Mouse (Mus musculus) left cerebral cortex, postnatal 10 days (tissue): ENCODE data around the gene Pgrmc1. TPM values are rescaled to one million over a fixed set of nuclear protein-coding genes. Genes with fewer than 3 reads are reported as not detected.
A peak's percentile ranks its signal among the peaks of the same experiment; 100 is the strongest.
"Not testable (repeated sequence)": the region's sequence is repeated elsewhere in the genome, so short reads cannot be mapped to it uniquely, and the experiment has no call there.

Experiments
- DNase-seq, 2 experiments: peaks; one replicate each; pipeline ENCODE4 v3.0.0; 2021 to 2022; ENCODE audit warnings: low spot score in 2 of 2, mixed read lengths in 1 of 2; ENCODE audit errors: extremely low spot score in 1 of 2
- intact Hi-C: fragments of 180-260 bp; cut with DNase I; formaldehyde crosslinking; loops from one replicate; pipeline ENCODE4 v1.15.1; 2025
- total RNA-seq, 2 experiments: library from RNA; stranded (reverse); gene quantifications; 2 replicates each; pipeline ENCODE4 v1.2.3; 2021

Pgrmc1 gene
- 100 to 1,000 TPM; 327 to 343 TPM for total RNA-seq

- DNase-seq: peak; percentile 50 to 88
- intact Hi-C loops: no loop called here
Measured at GRCm38 (mm10) chrX:36597707-36598389, at the start of gene Pgrmc1. Pgrmc1 (plus strand) TSS chrX:36598206.

DNA sequence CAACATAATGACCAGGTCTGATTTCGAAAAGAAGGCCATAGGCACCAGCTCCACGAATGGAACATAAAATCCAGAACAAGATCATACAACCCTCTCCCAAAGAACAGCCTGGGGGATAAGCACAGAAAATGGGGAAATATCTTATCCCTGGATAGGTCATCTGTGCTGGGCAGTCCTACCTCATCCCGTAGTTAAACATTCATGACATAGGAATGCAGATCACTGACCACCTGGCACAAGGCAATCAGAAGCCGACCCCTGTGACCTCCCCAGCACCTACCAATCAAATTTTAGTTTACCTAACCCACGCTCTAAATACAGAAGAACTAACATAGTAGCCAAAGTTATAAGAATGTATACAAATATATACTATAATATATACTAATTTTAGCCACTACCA is 49.2 kb upstream of the Pgrmc1 start:
- intact Hi-C loops: no loop called here
- DNase-seq: no peak

- peak; percentile 4 to 29 for DNase-seq
Measured at GRCm38 (mm10) chrX:36550906-36551305, 47.1 kb upstream of the Pgrmc1 start.

GRCm38 (mm10) chrX:36551351-36551750 is 46.7 kb upstream of the Pgrmc1 start:
- intact Hi-C loops: no loop called here

More at GRCm38 (mm10) chrX:36550906-36551305, 47.1 kb upstream of the Pgrmc1 start:
- intact Hi-C loops: no loop called here

GRCm38 (mm10) chrX:36552055-36552587 is 45.9 kb upstream of the Pgrmc1 start:
- intact Hi-C loops: no loop called here
- peak; percentile 32 to 40 for DNase-seq

More at GRCm38 (mm10) chrX:36551351-36551750, 46.7 kb upstream of the Pgrmc1 start:
- DNase-seq: no peak

DNA sequence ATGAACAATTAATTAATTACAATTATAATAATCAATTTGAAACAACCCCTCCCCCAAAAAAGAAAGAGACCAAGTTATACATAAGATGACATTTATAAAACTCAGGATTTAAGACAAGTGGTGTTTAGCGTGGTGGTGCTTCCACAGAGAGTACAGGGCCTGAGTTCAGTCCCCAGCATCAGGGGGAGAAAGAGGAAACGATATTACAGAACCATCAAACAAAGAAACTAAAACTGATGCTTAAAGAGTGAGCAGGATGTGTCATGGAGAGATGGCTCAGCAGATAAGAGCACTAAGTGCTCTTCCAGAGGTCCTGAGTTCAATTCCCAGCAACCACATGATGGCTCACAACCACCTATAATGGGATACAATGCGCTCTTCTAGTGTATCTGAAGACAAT is 45.3 kb upstream of the Pgrmc1 start:
- intact Hi-C loops: no loop called here
- no peak for DNase-seq

DNA sequence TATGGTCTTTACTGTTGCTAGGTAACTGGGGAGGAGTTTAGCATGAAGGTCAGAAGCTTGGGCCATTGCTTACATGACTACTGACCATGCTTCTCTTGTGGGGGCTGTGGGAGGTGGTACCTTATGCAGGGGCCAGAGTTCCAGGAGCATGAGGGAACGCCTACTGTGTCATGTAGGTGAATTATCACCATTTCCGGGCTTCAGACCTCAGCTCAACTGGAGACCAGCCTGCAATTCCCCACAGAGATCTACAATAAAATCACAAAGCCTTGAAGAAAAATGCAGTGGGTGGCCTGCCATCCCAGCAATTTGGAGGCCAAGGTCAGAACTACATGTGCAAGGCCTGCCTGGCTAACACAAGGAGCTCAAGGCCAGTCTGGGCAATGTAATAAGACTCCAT is 42.8 kb upstream of the Pgrmc1 start:
- DNase-seq, intact Hi-C loops: not testable (repeated sequence)

GRCm38 (mm10) chrX:36560170-36560569 is 37.8 kb upstream of the Pgrmc1 start:
- intact Hi-C loops: no loop called here
- DNase-seq: no peak

GRCm38 (mm10) chrX:36561650-36562049 is 36.4 kb upstream of the Pgrmc1 start:
- peak; percentile 39 to 41 for DNase-seq
- intact Hi-C loops: no loop called here

DNA sequence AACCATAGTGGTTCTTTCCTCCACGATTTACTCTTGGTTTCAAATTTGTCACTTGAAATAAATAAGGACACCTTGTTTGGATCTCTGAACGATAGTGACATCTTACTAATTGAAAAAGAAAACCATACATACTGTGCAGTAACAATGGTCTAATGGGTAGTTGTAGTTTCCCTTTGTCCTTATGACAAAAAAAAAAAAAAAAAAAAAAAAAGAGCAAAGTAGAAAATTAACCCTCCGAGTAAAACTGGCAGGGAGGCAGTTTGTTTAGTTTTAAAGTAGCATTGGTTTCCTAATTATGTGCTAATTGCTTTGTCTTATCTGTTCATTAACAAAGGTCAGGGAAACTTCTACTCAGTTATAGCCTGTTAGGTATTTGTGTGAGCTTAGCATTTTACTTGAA is 35.9 kb upstream of the Pgrmc1 start:
- no peak for DNase-seq
- intact Hi-C loops: no loop called here

DNA sequence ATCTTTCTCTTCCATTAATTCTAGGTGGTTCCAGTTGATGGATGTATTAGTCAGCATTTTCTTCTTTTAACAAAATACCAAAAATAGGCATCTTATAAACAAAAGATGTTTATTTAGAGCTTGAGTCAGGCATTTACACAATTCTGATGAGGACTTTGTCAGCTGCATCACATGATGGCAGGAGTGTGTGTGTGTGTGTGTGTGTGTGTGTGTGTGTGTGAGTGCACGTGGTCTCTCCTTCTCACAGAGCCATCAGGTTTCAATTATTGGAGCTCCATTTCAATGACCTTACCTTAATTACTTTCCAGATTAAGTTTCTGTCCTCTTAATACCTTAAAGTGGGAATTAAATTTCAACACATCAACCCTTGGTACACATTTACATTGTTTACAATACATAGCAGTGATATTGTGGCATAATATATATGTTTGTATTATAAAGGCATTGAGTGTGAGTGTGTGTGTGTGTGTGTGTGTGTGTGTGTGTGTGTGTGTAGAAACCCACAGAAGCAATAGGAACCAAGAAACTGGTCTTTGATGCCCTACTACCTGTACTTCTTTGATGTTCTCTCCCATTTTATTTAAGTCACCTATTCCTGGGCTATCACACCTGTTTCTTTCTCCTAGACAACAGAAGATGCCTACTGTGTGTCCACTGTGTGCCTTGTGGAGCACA is 11.2 kb upstream of the Pgrmc1 start:
- DNase-seq: no peak
- intact Hi-C loops: no loop called here

GRCm38 (mm10) chrX:36587304-36588209 is 10.4 kb upstream of the Pgrmc1 start:
- intact Hi-C loops: no loop called here
- peak; percentile 22 to 39 for DNase-seq

DNA sequence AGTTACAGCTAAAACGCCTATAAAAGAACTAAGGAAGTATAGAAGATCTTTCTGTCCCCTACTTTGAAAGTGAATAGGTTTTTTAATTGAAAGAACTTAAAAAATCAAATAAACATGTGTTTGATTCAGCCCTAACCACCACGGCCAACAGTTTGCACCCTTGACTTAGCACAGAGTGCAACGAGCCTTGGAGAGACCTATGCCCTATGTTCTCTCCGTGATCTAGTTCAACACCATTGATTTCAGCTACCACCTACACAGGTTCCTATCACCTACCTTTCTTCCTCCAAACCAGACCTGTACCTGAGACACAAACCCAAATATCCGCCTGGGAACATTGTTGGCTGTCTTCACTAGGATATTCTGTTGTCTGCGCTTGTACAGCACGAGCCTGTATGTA is 7.7 kb upstream of the Pgrmc1 start:
- no peak for DNase-seq
- intact Hi-C loops: no loop called here

- intact Hi-C loops: no loop called here
- no peak for DNase-seq
Measured at GRCm38 (mm10) chrX:36591120-36591519, 6.9 kb upstream of the Pgrmc1 start.

DNA sequence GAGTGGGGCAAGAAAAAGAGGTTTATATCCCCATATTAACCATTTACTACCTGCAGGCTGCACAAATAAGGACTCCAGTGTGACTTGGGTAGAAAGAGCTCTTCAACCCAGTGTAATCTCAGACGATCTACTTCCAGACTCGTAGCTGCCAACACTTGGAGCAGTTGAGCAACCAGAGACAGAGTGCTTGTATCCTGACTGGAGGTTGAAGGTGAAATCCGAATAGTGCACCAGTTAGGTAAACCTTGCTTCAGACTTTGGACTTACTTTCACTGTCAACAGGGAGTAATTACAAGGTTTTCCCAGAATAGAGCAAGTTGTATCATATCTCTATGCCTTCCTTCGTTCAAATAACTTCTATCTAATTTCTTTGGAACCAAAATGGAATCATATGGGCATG is 6.5 kb upstream of the Pgrmc1 start:
- no peak for DNase-seq
- intact Hi-C loops: no loop called here

GRCm38 (mm10) chrX:36595247-36595646 is 2.8 kb upstream of the Pgrmc1 start:
- intact Hi-C loops: no loop called here
- no peak for DNase-seq

GRCm38 (mm10) chrX:36596483-36597120 is 1.4 kb upstream of the Pgrmc1 start:
- not testable (repeated sequence) for DNase-seq

GRCm38 (mm10) chrX:36598390-36598810 is 394 bp downstream of the Pgrmc1 start:
- DNase-seq: no peak
- intact Hi-C loops: no loop called here

More at GRCm38 (mm10) chrX:36596483-36597120, 1.4 kb upstream of the Pgrmc1 start:
- intact Hi-C loops: not testable (repeated sequence)
